Mouse (Mus musculus) testis, adult 2 months (tissue): ENCODE measurements around the gene Chpt1.

Source experiments
- CTCF ChIP-seq: fragments of 200-500 bp; IDR thresholded peaks from 2 replicates; pipeline ENCODE4 v1.5.1; 2012; ENCODE audit warnings: low read depth, mild to moderate bottlenecking, inconsistent platforms, low read length, moderate library complexity; ENCODE audit not compliant: control insufficient read depth, insufficient read depth, insufficient replicate concordance
- POLR2A ChIP-seq: fragments of 200-500 bp; IDR thresholded peaks from 2 replicates; pipeline ENCODE4 v1.6.1; 2012; ENCODE audit warnings: low read depth, mild to moderate bottlenecking, inconsistent platforms, low read length, moderate library complexity; ENCODE audit not compliant: control insufficient read depth

DNA sequence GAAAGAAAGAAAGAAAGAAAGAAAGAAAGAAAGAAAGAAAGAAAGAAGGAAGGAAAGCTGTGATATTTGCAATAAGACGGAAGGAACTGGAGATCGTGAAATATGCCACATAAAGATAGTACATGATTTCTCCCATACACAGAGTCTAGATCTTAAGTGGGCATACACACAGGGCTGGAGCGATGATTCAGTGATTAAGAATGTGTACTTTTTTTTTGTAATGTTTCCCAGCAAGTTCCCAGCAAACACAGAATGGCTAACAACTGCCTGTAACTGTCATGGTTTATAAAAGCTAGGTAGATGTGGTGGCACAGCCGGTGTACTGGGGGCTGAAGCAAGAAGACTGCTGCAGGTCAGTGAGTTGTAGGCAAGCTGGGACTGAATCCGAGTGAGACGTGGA is 51.9 kb downstream of the Chpt1 start:
- TF ChIP-seq CTCF (no peak), POLR2A (no peak)
